Mouse (Mus musculus) left cerebral cortex, adult 2 months (tissue): ENCODE data around the gene Slc5a5. TPM values are rescaled to one million over a fixed set of nuclear protein-coding genes. Genes with fewer than 3 reads are reported as not detected.

ENCODE experiments used
- DNase-seq, 2 experiments: peaks; one replicate each; pipeline ENCODE4 v3.0.0; 2021 to 2022; ENCODE audit warnings: low spot score in 2 of 2, mixed read lengths in 1 of 2; ENCODE audit errors: extremely low spot score in 1 of 2
- H3K27ac ChIP-seq: fragments of 200-600 bp; 2 replicates; pipeline ENCODE4 v1.8.1; 2022
- H3K4me3 ChIP-seq: fragments of 200-600 bp; 2 replicates; pipeline ENCODE4 v1.8.1; 2022
- CTCF ChIP-seq: fragments of 200-600 bp; IDR thresholded peaks from 2 replicates; pipeline ENCODE4 v1.8.1; 2022; ENCODE audit warnings: antibody characterized with exemption, mild to moderate bottlenecking, moderate library complexity
- intact Hi-C: fragments of 180-260 bp; cut with DNase I; formaldehyde crosslinking; loops from one replicate; pipeline ENCODE4 v1.15.1; 2025
- microRNA-seq, 2 experiments: library from miRNA; unstranded; fragments of <30 nt; microRNA quantifications; one replicate each; pipeline ENCODE4 v1.2.0; 2021
- total RNA-seq, 2 experiments: library from RNA; stranded (reverse); gene quantifications; 2 replicates each; pipeline ENCODE4 v1.2.3; 2021

Slc5a5 gene
- total RNA-seq, 2 experiments from 2014 or later, result 9.9 to 10.3 TPM

DNA sequence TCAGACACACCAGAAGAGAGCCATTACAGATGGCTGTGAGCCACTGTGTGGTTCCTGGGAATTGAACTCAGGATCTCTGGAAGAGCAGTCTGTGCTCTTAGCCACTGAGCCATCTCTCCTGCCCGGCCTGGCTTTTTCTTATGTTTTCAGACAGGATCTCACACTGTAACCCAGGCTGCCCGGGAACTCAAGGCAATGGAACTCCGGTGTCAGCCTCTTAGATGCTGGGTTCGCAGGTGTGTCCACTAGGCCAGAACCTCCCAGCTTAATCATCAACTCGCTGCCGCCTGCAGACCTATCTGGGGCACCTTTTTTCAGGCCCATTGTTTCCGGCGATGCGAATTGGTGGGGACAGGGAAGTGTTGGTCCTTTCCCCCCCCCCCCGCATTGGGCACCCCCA is 52.0 kb downstream of the Slc5a5 start:
- no peak for TF ChIP-seq CTCF
- DNase-seq, result no peak
- Histone ChIP-seq H3K27ac (no peak overlapping the region; the same call in 1 of the 2 replicates), H3K4me3 (no peak overlapping the region)
- intact Hi-C loops, result loop anchor here (1.0 kb wide), 1 partner anchor 120 kb away; no protein-coding TSS in a partner anchor

DNA sequence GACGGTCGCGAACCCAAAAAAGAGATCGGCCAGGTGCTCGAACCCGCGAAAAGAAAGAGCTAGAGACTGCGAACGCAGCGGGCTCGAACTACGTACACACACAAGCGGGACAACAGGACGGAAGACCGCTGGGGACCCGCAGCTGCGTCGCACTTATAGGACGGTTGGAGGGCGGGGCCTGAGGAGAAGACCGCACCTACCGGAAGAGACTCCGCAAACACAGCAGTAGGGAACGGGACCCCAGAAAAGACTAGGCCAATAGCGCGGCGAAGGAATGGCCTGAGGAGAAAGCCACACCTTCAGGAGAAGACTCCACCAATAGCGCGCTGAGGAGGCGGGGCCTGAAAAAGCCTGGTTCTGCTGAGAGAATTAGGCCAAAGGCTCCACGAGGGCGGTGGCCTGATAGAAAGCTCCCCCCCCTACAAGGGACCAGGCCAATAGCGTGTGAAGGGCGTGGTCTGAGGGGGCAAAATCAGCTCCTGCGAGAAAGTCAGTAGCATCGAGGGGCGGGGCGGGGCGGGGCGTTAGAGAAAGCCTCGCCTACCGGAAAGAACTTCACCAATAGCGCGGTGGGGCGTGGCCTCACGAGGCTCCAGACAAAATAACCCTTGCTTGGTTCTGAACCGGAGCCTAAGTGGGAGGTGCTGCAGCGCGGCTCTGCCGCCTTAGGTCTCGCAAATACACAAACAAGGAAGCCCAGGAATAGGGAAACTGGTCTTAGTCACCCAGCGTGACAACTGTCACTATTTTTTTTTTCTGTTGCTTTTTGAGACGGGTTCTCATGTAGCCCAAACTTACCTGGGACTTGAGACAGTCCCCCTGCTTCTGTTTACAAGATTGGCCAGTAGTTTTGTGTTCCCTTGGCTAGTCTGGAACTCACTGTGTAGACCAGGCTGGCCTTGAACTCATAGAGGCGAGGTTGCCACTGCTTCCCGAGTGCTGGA is 52.9 kb downstream of the Slc5a5 start, which contains the start of gene Arrdc2:
Gene Arrdc2, minus strand, starts transcription at position 313 of the 944 bp plus-strand sequence.
- Histone ChIP-seq H3K4me3 (peak within 1 kb of the TSS; percentile 65), H3K27ac (peak within 1 kb of the TSS; percentile 98)
- peak; percentile 92 to 97 for DNase-seq
- intact Hi-C loops, result loop anchor here (1.0 to 2.0 kb wide), 3 partner anchors 35 to 119 kb away; partner anchors contain the start of gene Mast3
- no peak for TF ChIP-seq CTCF

DNA sequence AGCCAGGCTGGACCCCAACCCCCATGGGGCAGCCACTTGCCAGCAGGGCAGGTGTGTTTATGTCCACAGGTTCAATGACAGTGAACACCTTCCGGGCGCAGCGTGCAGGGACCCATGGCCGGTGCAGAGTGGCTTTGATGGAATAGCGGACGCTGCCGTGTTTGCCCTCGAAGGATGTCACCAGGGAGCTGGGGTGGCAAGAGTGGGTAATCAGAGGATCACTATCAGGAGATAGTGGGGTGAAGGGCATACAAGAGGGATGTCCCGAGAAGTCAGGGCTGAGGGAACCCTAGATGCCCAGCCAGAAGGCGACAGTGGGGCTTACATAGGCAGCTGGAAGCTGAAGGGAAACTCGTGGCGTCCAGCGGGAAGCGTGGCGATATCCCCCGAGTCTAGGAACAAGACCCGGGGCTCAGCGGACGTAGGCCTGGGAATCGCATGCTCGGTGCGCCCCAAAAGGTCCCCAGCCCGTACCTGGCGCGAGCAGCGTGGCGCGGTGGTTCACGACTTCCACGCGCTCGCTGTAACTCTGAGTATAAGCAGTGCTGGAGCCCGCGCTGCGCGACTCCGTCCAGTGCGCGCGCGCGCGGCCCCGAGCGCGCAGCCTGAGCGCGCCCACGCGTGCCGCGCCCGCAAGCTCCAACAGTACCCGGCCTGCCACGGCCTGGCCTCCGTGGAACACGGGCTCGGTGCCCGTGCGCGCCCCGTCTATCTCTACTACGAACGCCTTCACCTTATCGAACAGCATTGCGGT is 53.7 kb downstream of the Slc5a5 start:
- peak overlapping the region; percentile 98 for H3K27ac ChIP-seq
- peak overlapping the region; percentile 65 for H3K4me3 ChIP-seq
- intact Hi-C loops, result loop anchor here (2.0 kb wide), 2 partner anchors 34 to 70 kb away; partner anchors contain the start of gene Mast3
- no peak for DNase-seq
- TF ChIP-seq CTCF, result no peak; the same call in 1 of the 2 replicates

- Histone ChIP-seq H3K27ac (no peak overlapping the region), H3K4me3 (no peak overlapping the region)
- DNase-seq, result no peak
- no peak for TF ChIP-seq CTCF
- intact Hi-C loops, result no loop called here
These were observed 55.9 kb downstream of the Slc5a5 start for GRCm38 (mm10) chr8:70836666-70837065.

GRCm38 (mm10) chr8:70834071-70834470 is 58.5 kb downstream of the Slc5a5 start:
- TF ChIP-seq CTCF, result no peak
- intact Hi-C loops, result no loop called here
- DNase-seq, result no peak
- Histone ChIP-seq H3K4me3 (no peak overlapping the region), H3K27ac (peak overlapping the region; percentile 55)

GRCm38 (mm10) chr8:70833520-70833919 is 59.0 kb downstream of the Slc5a5 start:
- intact Hi-C loops, result no loop called here
- no peak for TF ChIP-seq CTCF
- H3K27ac ChIP-seq, result peak overlapping the region; percentile 55
- peak in 1 of 2 experiments; percentile 42 for DNase-seq
- H3K4me3 ChIP-seq, result no peak overlapping the region

- intact Hi-C loops, result no loop called here
- no peak overlapping the region for H3K4me3 ChIP-seq
- H3K27ac ChIP-seq, result peak overlapping the region; percentile 55
- TF ChIP-seq CTCF, result no peak
- no peak for DNase-seq
These were observed 59.5 kb downstream of the Slc5a5 start for GRCm38 (mm10) chr8:70833018-70833482.

Small RNAs within 50 kb of the gene (microRNA-seq; reads per million reads assigned to microRNA genes)
- gene Mir1969 (3.8 to 4.9 reads per million in 2 experiments), gene Mir7067 (0.73 to 3.3 reads per million in 2 experiments)

Other genes starting within 250 kb of the Slc5a5 start
- 10 to 100 TPM; 15.5 to 17.5 TPM for gene Pgpep1, start 232.4 kb downstream of the Slc5a5 start, total RNA-seq
- 10 to 100 TPM; 62.1 to 62.9 TPM for gene Lsm4, start 219.5 kb downstream of the Slc5a5 start, total RNA-seq
- 100 to 1,000 TPM; 247 to 264 TPM for gene Jund, start 193.8 kb downstream of the Slc5a5 start, total RNA-seq
- gene Iqcn, start 189.3 kb downstream of the Slc5a5 start, total RNA-seq, result under 1 TPM; 0.16 to 0.21 TPM
- gene Gm3336, start 174.2 kb downstream of the Slc5a5 start, total RNA-seq, result not detected
- 1 to 10 TPM; 1.9 to 3.0 TPM for gene Pde4c, start 169.0 kb downstream of the Slc5a5 start, total RNA-seq
- 100 to 1,000 TPM; 808 to 835 TPM for gene Rab3a, start 138.1 kb downstream of the Slc5a5 start, total RNA-seq
- gene Mpv17l2, start 131.8 kb downstream of the Slc5a5 start, total RNA-seq, result 10 to 100 TPM; 33.3 to 35.7 TPM
- 100 to 1,000 TPM; 159 to 160 TPM for gene Pik3r2, start 116.0 kb downstream of the Slc5a5 start, total RNA-seq
- 100 to 1,000 TPM; 369 to 386 TPM for gene Mast3, start 87.7 kb downstream of the Slc5a5 start, total RNA-seq
- gene Il12rb1, start 84.3 kb downstream of the Slc5a5 start, total RNA-seq, result under 1 TPM; 0.77 to 0.82 TPM
- 10 to 100 TPM; 19.5 to 20.7 TPM for gene Arrdc2, start 53.0 kb downstream of the Slc5a5 start, total RNA-seq
- gene Kcnn1, start 29.5 kb downstream of the Slc5a5 start, total RNA-seq, result 10 to 100 TPM; 20.0 to 20.4 TPM
- 10 to 100 TPM; 94.8 to 99.0 TPM for gene Ccdc124, start 18.8 kb downstream of the Slc5a5 start, total RNA-seq
- gene Rpl18a, start 4.7 kb upstream of the Slc5a5 start, total RNA-seq, result 100 to 1,000 TPM; 588 to 633 TPM
- 10 to 100 TPM; 80.4 to 95.7 TPM for gene Map1s, start 13.2 kb upstream of the Slc5a5 start, total RNA-seq